Mouse (Mus musculus) regulatory T cell (primary cell): ENCODE measurements around the gene Tgfb3.

Experiments used
- in situ Hi-C: fragments of 300-600 bp; cut with MboI, MseI; formaldehyde crosslinking; loops from one replicate; pipeline ENCODE4 v1.15.1; 2025; ENCODE audit warnings: high pct_unique_total_duplicates

Gene Tgfb3

GRCm38 (mm10) chr12:86079202-86079667 is 394 bp upstream of the Tgfb3 start:
- in situ Hi-C loops: loop anchor here (5.0 to 10.0 kb wide), 3 partner anchors 52 to 234 kb away; no protein-coding TSS in a partner anchor

DNA sequence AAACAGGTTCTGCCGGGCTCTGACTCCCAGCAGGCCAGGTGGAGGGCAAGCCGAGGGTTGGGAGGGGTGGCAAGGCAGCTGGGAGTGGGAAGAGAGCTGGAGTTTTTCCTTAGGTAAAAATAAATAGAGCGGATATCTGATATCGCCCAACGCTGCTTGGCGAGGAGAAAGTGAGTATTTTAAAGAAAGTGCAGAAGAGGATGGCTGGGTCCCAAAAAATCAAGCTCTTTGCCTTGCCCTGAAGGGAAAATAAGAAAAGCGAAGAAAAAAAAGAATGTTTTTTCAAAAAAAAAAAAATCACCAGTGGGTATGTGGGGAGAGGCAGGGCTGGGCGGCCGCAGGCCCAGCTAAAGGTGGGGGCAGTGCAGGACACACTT is 677 bp downstream of the Tgfb3 start:
- in situ Hi-C loops: loop anchor here (5.0 to 10.0 kb wide), 3 partner anchors 51 to 233 kb away; no protein-coding TSS in a partner anchor

DNA sequence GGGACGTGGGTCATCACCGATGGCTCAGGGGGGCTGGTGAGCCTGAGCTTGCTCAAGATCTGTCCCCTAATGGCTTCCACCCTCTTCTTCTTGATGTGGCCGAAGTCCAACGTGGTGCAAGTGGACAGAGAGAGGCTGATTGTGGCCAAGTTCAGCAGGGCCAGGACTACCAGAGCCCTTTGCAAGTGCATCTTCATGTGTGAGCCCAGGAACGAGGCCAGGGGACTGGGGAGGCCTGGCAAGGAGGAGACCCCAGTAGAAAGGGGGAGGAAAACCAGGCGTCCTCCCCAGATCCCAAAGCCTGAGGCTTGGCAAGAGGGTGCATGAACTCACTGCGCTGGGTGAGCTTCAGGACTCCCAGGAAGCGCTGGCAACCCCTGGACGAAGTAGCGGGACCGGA is 1.1 kb downstream of the Tgfb3 start:
- in situ Hi-C loops: loop anchor here (5.0 to 10.0 kb wide), 3 partner anchors 50 to 233 kb away; no protein-coding TSS in a partner anchor

DNA sequence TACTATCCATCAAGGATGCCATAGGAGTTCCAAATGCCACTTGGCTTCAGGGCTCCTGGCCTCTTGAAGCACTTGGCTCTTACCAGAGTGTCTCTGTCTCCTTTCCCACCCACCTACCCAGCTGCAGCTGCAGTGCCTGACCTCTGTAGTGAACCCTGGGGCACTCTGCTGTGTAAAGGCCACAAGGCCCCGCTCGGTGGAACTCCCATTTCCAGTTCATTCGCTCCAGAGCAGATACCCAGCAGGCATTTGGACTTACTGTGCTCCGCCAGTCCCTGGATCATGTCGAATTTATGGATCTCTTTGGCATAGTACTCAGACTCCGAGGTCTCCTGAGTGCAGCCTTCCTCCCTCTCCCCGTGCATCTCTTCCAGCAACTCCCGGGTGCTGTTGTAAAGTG is 1.5 kb downstream of the Tgfb3 start:
- in situ Hi-C loops: loop anchor here (5.0 to 10.0 kb wide), 3 partner anchors 50 to 233 kb away; no protein-coding TSS in a partner anchor

GRCm38 (mm10) chr12:86076321-86076901 is 2.4 kb downstream of the Tgfb3 start:
- in situ Hi-C loops: loop anchor here (5.0 to 10.0 kb wide), 3 partner anchors 49 to 232 kb away; no protein-coding TSS in a partner anchor

DNA sequence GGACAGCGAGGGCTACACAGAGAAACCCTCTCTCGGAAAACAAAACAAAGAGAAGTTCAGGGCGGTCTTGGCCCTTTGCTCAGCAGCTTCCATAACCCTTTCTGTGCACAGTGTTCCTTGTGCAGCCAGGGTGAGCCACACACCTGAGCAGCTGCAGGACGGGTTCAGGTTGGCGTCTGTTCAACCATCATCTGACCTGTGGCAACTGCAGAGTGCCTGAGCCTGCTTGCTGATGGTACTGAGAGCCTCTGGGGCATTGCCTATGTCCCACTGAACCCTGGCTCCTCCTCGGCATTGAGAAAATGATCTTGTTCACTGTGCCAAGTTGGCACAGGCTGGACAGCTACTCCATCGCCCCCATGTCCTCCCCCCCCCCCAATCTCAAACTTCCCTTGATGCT is 3.5 kb downstream of the Tgfb3 start:
- in situ Hi-C loops: loop anchor here (5.0 to 10.0 kb wide), 3 partner anchors 48 to 231 kb away; no protein-coding TSS in a partner anchor

DNA sequence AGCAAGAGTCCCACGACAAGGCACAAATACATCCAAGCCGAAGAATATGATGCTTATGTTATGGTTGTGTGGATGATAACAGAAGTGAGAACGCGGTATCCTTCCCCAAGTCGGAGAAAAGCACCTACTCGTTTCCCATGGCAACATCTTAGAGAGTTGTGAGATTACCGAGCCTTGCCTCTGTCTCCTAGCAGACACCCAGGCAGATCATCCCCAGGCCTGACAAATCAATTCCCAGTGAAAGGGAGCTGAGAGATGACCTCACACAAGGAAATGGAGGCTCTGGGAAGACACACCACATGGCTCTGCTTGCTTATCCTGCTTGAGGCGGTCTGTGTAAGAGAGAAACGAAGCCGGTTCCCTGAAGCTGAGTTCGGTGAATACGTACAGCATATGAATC is 4.2 kb downstream of the Tgfb3 start:
- in situ Hi-C loops: loop anchor here (5.0 to 10.0 kb wide), 3 partner anchors 47 to 230 kb away; no protein-coding TSS in a partner anchor

DNA sequence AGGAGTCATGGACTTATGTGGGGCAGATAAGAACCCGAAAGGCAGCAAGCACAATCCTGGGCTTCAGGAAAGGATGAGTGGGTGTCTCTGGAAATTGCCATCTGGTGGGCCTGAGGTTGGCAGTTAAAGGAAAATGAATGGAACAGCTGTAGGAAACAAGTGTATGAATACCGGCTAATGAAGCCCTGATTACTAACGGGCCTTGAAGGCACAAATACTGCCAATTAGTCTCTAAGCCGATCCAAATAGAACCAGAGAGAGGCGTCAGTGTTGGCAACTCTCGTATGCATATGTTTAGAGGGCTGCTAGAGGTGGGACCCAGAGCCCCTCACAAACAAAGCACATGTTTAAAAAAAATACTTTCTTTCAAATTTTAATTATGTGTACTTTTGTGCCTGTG is 7.4 kb downstream of the Tgfb3 start:
- in situ Hi-C loops: loop anchor here (10.0 kb wide), 1 partner anchor 227 kb away; no protein-coding TSS in a partner anchor

DNA sequence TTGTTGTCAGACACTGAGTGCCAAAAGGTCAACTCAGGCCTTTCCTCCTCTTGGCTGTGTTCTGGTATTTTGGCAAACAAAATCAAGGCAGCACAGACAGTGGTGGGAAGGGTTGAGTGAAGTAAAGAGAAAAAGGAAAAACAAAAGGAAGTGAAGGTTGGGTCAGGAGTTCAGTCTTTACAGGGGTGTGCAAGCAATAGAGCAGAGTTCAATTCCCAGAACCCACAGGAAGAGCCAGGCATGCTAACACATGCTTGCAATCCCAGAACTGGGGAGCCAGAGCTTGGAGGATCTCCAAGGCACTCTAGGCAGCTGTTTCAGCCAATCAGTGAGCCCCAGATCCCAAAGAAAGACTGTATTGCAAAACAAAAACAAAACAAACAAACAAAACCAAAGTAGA is 14.0 kb downstream of the Tgfb3 start:
- in situ Hi-C loops: no loop called here

- in situ Hi-C loops: no loop called here
Measured at GRCm38 (mm10) chr12:86059341-86059740, 19.5 kb downstream of the Tgfb3 start.

DNA sequence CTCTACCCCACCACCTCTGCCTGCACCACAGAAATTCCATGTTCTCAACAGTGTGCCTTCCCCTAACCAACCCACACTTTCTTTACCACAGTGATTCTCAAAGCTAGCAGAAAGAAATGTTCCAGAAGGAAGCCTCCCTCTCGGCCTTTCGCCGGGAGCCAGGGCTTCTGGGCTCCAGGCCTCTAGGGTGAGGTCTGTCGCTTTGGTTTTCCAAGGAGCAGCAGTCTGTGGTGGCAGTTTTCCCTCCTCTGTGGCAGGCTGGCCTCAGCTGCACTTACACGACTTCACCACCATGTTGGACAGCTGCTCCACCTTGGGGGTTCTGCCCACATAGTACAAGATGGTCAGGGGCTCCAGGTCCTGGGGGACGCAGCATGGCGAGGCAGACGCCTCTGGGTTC is 21.3 kb downstream of the Tgfb3 start:
- in situ Hi-C loops: no loop called here

- in situ Hi-C loops: no loop called here
Measured at GRCm38 (mm10) chr12:86056976-86057375, 21.9 kb downstream of the Tgfb3 start.

GRCm38 (mm10) chr12:86055306-86055705 is 23.5 kb downstream of the Tgfb3 start:
- in situ Hi-C loops: no loop called here

DNA sequence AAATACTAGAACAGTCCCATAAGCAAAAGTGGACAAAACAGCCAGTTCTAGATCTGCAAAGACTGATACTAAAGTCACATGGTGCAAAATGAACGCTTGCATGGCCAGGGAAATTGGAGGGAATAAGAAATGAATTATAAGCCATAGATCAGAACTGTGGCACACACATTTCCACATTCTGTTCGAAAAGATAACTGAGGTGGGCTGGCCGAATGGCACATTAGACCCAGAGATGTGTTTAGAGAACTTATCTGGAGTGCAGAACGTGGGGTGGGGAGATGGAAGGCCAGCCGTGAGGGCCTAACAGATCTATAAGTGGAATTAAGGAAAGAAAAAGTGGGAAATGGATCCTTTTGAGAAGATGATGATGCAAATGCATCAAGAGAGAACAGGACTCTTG is 27.4 kb downstream of the Tgfb3 start:
- in situ Hi-C loops: no loop called here

GRCm38 (mm10) chr12:86049813-86050212 is 29.0 kb downstream of the Tgfb3 start:
- in situ Hi-C loops: no loop called here

DNA sequence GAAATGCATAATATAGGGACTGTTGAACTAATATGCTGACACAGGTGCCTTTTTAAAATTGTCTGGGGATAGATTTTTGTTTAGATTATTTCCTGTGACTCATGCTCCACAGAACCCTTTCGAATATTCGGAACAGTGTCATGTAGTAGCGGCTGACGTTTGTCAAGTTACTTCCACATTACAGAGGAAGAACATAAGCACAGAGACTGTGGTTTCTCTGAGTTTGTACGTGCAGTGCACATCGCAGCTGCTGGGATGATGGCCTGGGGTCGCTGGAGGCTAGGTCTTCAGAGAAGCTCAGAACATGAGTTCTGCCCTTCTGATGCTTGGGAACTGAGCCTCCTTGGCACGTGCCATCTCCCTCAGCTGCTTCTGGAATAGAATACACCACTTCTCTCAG is 31.5 kb downstream of the Tgfb3 start:
- in situ Hi-C loops: no loop called here

- in situ Hi-C loops: no loop called here
Measured at GRCm38 (mm10) chr12:86046776-86047175, 32.1 kb downstream of the Tgfb3 start.

- in situ Hi-C loops: no loop called here
Measured at GRCm38 (mm10) chr12:86046141-86046540, 32.7 kb downstream of the Tgfb3 start.

DNA sequence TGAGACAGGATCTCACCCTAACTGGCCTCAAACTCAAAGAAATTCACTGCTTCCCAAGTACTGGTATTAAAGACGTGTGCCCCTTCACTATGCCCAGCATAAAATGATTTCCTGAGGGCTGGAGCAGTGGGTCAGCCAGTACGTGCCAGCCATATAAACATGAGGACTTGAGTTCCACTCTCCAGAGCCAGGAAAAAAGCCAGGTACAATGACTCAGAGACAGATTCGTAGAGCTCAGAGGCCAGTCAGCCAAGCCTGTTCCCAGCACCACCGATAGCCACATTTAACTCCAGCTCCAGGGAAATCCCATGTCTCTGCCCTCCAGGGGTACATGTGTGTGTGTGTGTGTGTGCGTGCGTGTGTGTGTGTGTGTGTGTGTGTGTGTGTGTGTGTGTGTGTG is 39.1 kb downstream of the Tgfb3 start:
- in situ Hi-C loops: no loop called here

DNA sequence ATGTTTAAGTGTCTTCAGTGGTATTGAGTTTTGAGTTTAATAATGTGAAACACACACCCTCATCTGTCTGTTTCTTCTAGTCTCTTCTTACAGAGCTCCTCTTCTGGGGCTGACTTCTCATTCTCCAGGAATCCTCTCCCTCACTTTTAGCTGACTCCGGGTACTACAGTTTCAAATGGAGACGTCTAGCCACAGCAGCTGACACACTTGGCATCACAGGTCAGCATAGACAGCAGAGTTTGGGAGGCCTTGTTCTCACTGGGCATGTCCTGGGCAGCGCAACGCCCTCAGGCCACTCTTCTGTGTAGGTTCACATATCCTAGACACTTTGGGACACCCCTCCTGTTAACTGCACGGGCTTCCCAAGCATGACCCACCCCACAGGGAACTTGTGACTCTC is 39.8 kb downstream of the Tgfb3 start:
- in situ Hi-C loops: no loop called here

DNA sequence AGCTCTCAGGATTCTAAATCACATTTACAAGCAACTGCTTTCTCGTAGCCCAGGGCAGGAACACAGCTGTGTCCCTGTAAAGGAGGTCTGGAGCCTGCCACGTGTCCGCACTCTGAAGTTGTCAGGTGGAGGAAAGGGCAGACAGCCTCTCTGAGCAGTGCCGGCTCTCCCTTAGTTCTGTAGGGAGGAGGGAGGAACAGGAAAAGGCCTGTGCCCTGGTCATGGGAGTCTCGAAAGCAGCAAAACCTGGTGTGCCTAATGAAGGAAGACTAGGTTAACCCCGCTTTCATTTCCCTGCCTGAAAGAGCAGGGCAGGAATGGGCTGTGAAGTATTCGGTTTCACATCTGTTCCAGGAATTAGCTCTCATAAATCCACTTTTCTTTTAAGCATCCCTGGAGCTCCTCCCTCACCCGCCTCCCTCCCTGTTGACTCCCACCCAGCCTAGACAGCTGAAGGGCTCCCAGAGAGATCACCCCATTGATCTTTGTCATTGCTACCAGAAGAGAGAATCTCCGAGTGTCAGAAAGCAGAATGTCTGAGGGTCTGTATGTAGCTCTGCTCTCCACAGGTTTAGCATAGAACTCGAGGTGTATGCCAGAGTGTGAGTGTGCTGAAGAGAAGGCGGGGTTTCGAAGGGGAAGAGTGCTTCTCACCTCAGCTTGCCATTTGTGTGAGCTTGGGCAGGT is 41.5 kb downstream of the Tgfb3 start:
- in situ Hi-C loops: no loop called here

- in situ Hi-C loops: no loop called here
Measured at GRCm38 (mm10) chr12:86036368-86037166, 42.3 kb downstream of the Tgfb3 start.
